Mouse (Mus musculus): ENCODE measurements around the gene Sclt1. TPM values are rescaled to one million over a fixed set of nuclear protein-coding genes. Genes with fewer than 3 reads are reported as not detected.

Gene Sclt1
- polyA plus RNA-seq, 1 experiment: 21.4 TPM

- Histone ChIP-seq H3K9me3 (replicated peaks; ENCODE audit: control insufficient read depth, insufficient read depth, low read length, poor library complexity, severe bottlenecking) (no peaks in the 10 kb centered on the region), H3K36me3 (ENCODE audit: control insufficient read depth, insufficient read depth, low read length, poor library complexity, severe bottlenecking) (peaks cover 95% of the 10 kb centered on the region), H3K27ac (ENCODE audit: insufficient read depth, low read length) (no peak overlapping the region; the same call in 1 of the 2 replicates), H3K9ac (ENCODE audit: low read depth, poor library complexity, severe bottlenecking) (no peak overlapping the region), H3K4me3 (ENCODE audit: low read depth, low read length) (no peak overlapping the region), H3K27me3 (ENCODE audit: control insufficient read depth, insufficient read depth, low read length, poor library complexity, severe bottlenecking) (no peaks in the 10 kb centered on the region), H3K4me1 (ENCODE audit: control insufficient read depth, insufficient read depth, low read length) (peaks cover 4% of the 10 kb centered on the region)
- TF ChIP-seq EP300 (IDR thresholded peaks at IDR 0.05; ENCODE audit: insufficient read depth, low read depth, low read length) (no peak), CTCF (IDR thresholded peaks at IDR 0.05; ENCODE audit: low read depth, low read length) (no peak), POLR2A (IDR thresholded peaks at IDR 0.05; ENCODE audit: insufficient read depth, low read length) (no peak)
Measured at GRCm38 (mm10) chr3:41599226-41599625, 143.1 kb downstream of the Sclt1 start.

GRCm38 (mm10) chr3:41598412-41598811 is 143.9 kb downstream of the Sclt1 start:
- peaks cover 4% of the 10 kb centered on the region for H3K4me1 ChIP-seq (ENCODE audit: control insufficient read depth, insufficient read depth, low read length)
- no peaks in the 10 kb centered on the region for H3K27me3 ChIP-seq (ENCODE audit: control insufficient read depth, insufficient read depth, low read length, poor library complexity, severe bottlenecking)
- peak overlapping the region; percentile 3; the same call in 1 of the 2 replicates for H3K27ac ChIP-seq (ENCODE audit: insufficient read depth, low read length)
- peaks cover 95% of the 10 kb centered on the region for H3K36me3 ChIP-seq (ENCODE audit: control insufficient read depth, insufficient read depth, low read length, poor library complexity, severe bottlenecking)
- no peak overlapping the region for H3K9ac ChIP-seq (ENCODE audit: low read depth, poor library complexity, severe bottlenecking)
- TF ChIP-seq CTCF (IDR thresholded peaks at IDR 0.05; ENCODE audit: low read depth, low read length): no peak
- TF ChIP-seq EP300 (IDR thresholded peaks at IDR 0.05; ENCODE audit: insufficient read depth, low read depth, low read length): no peak
- TF ChIP-seq POLR2A (IDR thresholded peaks at IDR 0.05; ENCODE audit: insufficient read depth, low read length): no peak
- no peak overlapping the region for H3K4me3 ChIP-seq (ENCODE audit: low read depth, low read length)
- no peaks in the 10 kb centered on the region for H3K9me3 ChIP-seq (replicated peaks; ENCODE audit: control insufficient read depth, insufficient read depth, low read length, poor library complexity, severe bottlenecking)

DNA sequence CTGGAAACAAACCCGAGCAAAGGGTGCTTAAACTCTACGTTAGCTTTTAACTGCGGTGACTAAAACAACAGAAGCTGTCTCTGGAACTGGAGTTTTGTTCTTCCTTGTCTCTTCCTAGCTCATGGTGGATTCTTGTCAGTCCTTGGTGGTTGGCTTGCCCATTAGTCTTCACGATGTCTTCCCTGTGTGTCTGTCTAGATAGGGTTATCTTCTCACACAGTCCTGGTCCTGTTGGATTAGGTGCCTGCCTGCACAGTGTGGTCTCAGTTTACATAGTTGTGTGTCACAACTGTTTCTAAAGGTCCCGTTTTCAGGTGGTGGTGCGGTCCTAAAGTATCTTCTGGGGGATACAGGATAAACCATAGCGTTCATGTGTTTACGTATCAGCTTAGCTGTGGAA is 145.3 kb downstream of the Sclt1 start:
- H3K4me1 ChIP-seq (ENCODE audit: control insufficient read depth, insufficient read depth, low read length): peaks cover 4% of the 10 kb centered on the region
- no peaks in the 10 kb centered on the region for H3K9me3 ChIP-seq (replicated peaks; ENCODE audit: control insufficient read depth, insufficient read depth, low read length, poor library complexity, severe bottlenecking)
- no peak overlapping the region for H3K9ac ChIP-seq (ENCODE audit: low read depth, poor library complexity, severe bottlenecking)
- no peak overlapping the region for H3K4me3 ChIP-seq (ENCODE audit: low read depth, low read length)
- no peaks in the 10 kb centered on the region for H3K27me3 ChIP-seq (ENCODE audit: control insufficient read depth, insufficient read depth, low read length, poor library complexity, severe bottlenecking)
- TF ChIP-seq CTCF (IDR thresholded peaks at IDR 0.05; ENCODE audit: low read depth, low read length) (no peak), EP300 (IDR thresholded peaks at IDR 0.05; ENCODE audit: insufficient read depth, low read depth, low read length) (no peak)
- H3K36me3 ChIP-seq (ENCODE audit: control insufficient read depth, insufficient read depth, low read length, poor library complexity, severe bottlenecking): peaks cover 96% of the 10 kb centered on the region
- H3K27ac ChIP-seq (ENCODE audit: insufficient read depth, low read length): 0 out of 2 replicates have a peak overlapping the region, but pooled peaks have one; percentile 3

DNA sequence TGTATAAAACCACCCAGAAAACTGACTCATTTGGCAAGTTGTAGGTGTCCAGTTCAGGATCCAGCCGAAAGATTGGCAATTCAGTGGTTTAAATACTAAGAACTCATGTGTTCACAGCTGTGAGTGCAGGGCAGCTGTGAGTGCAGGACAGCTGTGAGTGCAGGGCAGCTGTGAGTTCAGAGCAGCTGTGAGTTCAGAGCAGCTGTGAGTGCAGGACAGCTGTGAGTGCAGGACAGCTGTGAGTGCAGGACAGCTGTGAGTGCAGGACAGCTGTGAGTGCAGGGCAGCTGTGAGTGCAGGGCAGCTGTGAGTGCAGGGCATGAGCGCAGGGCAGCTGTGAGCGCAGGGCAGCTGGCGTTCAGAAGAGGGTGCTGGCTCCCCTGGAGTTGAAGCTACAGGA is 147.3 kb downstream of the Sclt1 start:
- no peak overlapping the region for H3K4me3 ChIP-seq (ENCODE audit: low read depth, low read length)
- H3K36me3 ChIP-seq (ENCODE audit: control insufficient read depth, insufficient read depth, low read length, poor library complexity, severe bottlenecking): peaks cover 98% of the 10 kb centered on the region

GRCm38 (mm10) chr3:41594097-41594879 is 148.0 kb downstream of the Sclt1 start:
- TF ChIP-seq POLR2A (IDR thresholded peaks at IDR 0.05; ENCODE audit: insufficient read depth, low read length) (no peak), EP300 (IDR thresholded peaks at IDR 0.05; ENCODE audit: insufficient read depth, low read depth, low read length) (no peak), CTCF (IDR thresholded peaks at IDR 0.05; ENCODE audit: low read depth, low read length) (no peak)
- peak overlapping the region; percentile 20; the same call in 1 of the 2 replicates for H3K27ac ChIP-seq (ENCODE audit: insufficient read depth, low read length)
- H3K9me3 ChIP-seq (replicated peaks; ENCODE audit: control insufficient read depth, insufficient read depth, low read length, poor library complexity, severe bottlenecking): no peaks in the 10 kb centered on the region
- H3K9ac ChIP-seq (ENCODE audit: low read depth, poor library complexity, severe bottlenecking): no peak overlapping the region
- peaks cover 5% of the 10 kb centered on the region for H3K4me1 ChIP-seq (ENCODE audit: control insufficient read depth, insufficient read depth, low read length)
- no peak overlapping the region for H3K4me3 ChIP-seq (ENCODE audit: low read depth, low read length)
- no peaks in the 10 kb centered on the region for H3K27me3 ChIP-seq (ENCODE audit: control insufficient read depth, insufficient read depth, low read length, poor library complexity, severe bottlenecking)
- peaks cover 98% of the 10 kb centered on the region for H3K36me3 ChIP-seq (ENCODE audit: control insufficient read depth, insufficient read depth, low read length, poor library complexity, severe bottlenecking)

More for the DNA sequence above, 147.3 kb downstream of the Sclt1 start:
- no peaks in the 10 kb centered on the region for H3K9me3 ChIP-seq (replicated peaks; ENCODE audit: control insufficient read depth, insufficient read depth, low read length, poor library complexity, severe bottlenecking)
- no peaks in the 10 kb centered on the region for H3K27me3 ChIP-seq (ENCODE audit: control insufficient read depth, insufficient read depth, low read length, poor library complexity, severe bottlenecking)
- H3K4me1 ChIP-seq (ENCODE audit: control insufficient read depth, insufficient read depth, low read length): peaks cover 8% of the 10 kb centered on the region
- no peak overlapping the region for H3K9ac ChIP-seq (ENCODE audit: low read depth, poor library complexity, severe bottlenecking)
- no peak overlapping the region for H3K27ac ChIP-seq (ENCODE audit: insufficient read depth, low read length)
- TF ChIP-seq CTCF (IDR thresholded peaks at IDR 0.05; ENCODE audit: low read depth, low read length): no peak
- TF ChIP-seq EP300 (IDR thresholded peaks at IDR 0.05; ENCODE audit: insufficient read depth, low read depth, low read length): no peak
- TF ChIP-seq POLR2A (IDR thresholded peaks at IDR 0.05; ENCODE audit: insufficient read depth, low read length): no peak

- Histone ChIP-seq H3K9me3 (replicated peaks; ENCODE audit: control insufficient read depth, insufficient read depth, low read length, poor library complexity, severe bottlenecking) (no peaks in the 10 kb centered on the region), H3K4me3 (ENCODE audit: low read depth, low read length) (no peak overlapping the region), H3K27me3 (ENCODE audit: control insufficient read depth, insufficient read depth, low read length, poor library complexity, severe bottlenecking) (no peaks in the 10 kb centered on the region), H3K9ac (ENCODE audit: low read depth, poor library complexity, severe bottlenecking) (no peak overlapping the region), H3K27ac (ENCODE audit: insufficient read depth, low read length) (no peak overlapping the region), H3K36me3 (ENCODE audit: control insufficient read depth, insufficient read depth, low read length, poor library complexity, severe bottlenecking) (peaks cover 95% of the 10 kb centered on the region), H3K4me1 (ENCODE audit: control insufficient read depth, insufficient read depth, low read length) (peaks cover 5% of the 10 kb centered on the region)
- TF ChIP-seq CTCF (IDR thresholded peaks at IDR 0.05; ENCODE audit: low read depth, low read length) (no peak), POLR2A (IDR thresholded peaks at IDR 0.05; ENCODE audit: insufficient read depth, low read length) (no peak), EP300 (IDR thresholded peaks at IDR 0.05; ENCODE audit: insufficient read depth, low read depth, low read length) (no peak)
Measured at GRCm38 (mm10) chr3:41592805-41593204, 149.5 kb downstream of the Sclt1 start.
